Mouse (Mus musculus) kidney, adult 2 months (tissue): ENCODE measurements at regions not wholly inside any gene's neighbourhood (a gene's known extent, or its start where the extent isn't known, plus 50 kb on each side); places are given as distances from the start of the nearest gene placed in this dataset.

Source experiments
- CTCF ChIP-seq: fragments of 200-500 bp; conservative IDR thresholded peaks from 2 replicates; pipeline ENCODE4 v1.5.1; 2011; ENCODE audit warnings: low read depth, mild to moderate bottlenecking, control low read depth, low read length, moderate library complexity, mixed read lengths; ENCODE audit not compliant: insufficient read depth, insufficient read length
- POLR2A ChIP-seq: fragments of 200-500 bp; IDR thresholded peaks from one replicate; pipeline ENCODE4 v1.6.1; 2011; ENCODE audit warnings: low read depth, low read length, control low read depth

- TF ChIP-seq CTCF (no peak), POLR2A (no peak)
Observed at GRCm38 (mm10) chr13:92914631-92915030, 70.1 kb downstream of the Mtx3 start.
